Mouse (Mus musculus) forebrain, embryonic 12.5 days (tissue): ENCODE results near the gene C87436. TPM values are rescaled to one million over a fixed set of nuclear protein-coding genes. Genes with fewer than 3 reads are reported as not detected.
A peak's percentile ranks its signal among the peaks of the same experiment; 100 is the strongest.

Experiments used
- ATAC-seq: fragments of 200-750 bp; cut with Nextera tagmentation; 2 replicates; pipeline ENCODE4 v1.8.0; 2017; ENCODE audit warnings: moderate TSS enrichment; ENCODE audit not compliant: low FRiP score
- H3K27ac ChIP-seq: fragments of 300-500 bp; sonication (generic); 2 replicates; pipeline ENCODE4 v1.5.1; 2016; ENCODE audit warnings: mild to moderate bottlenecking
- H3K27me3 ChIP-seq: fragments of 300-500 bp; sonication (generic); 2 replicates; pipeline ENCODE4 v1.6.1; 2016; ENCODE audit warnings: mild to moderate bottlenecking
- H3K36me3 ChIP-seq: fragments of 300-500 bp; sonication (generic); replicated peaks from 2 replicates; pipeline ENCODE4 v1.6.1; 2016; ENCODE audit warnings: mild to moderate bottlenecking
- H3K4me1 ChIP-seq: fragments of 300-500 bp; sonication (generic); 2 replicates; pipeline ENCODE4 v1.6.1; 2016
- H3K4me2 ChIP-seq: fragments of 300-500 bp; sonication (generic); 2 replicates; pipeline ENCODE4 v1.6.1; 2016; ENCODE audit warnings: mild to moderate bottlenecking, moderate library complexity
- H3K4me3 ChIP-seq: fragments of 300-500 bp; sonication (generic); replicated peaks from 2 replicates; pipeline ENCODE4 v1.5.1; 2016; ENCODE audit warnings: mild to moderate bottlenecking
- H3K9ac ChIP-seq: fragments of 300-500 bp; sonication (generic); 2 replicates; pipeline ENCODE4 v1.6.1; 2016; ENCODE audit warnings: mild to moderate bottlenecking
- H3K9me3 ChIP-seq: fragments of 300-500 bp; sonication (generic); 2 replicates; pipeline ENCODE4 v1.6.1; 2016
- WGBS: fragments of 180-500 bp; shearing (Covaris S2); methylation state at CpG from one replicate; pipeline ENCODE4 v1.1.7; 2016; 5-methylcytosine and 5-hydroxymethylcytosine counted together
- polyA plus RNA-seq: library from polyadenylated mRNA; unstranded; fragments of >200 nt; fragmentation: Nextera tagmentation; extraction: Ambion mirVana; gene quantifications from 2 replicates; pipeline ENCODE4 v1.2.1, GENCODE M21; 2016

C87436 gene
- polyA plus RNA-seq = 30.4 and 30.6 TPM in 2 replicates

- H3K4me2 ChIP-seq = peak within 1 kb of the TSS; percentile 76
- H3K9ac ChIP-seq = peak within 1 kb of the TSS; percentile 81
- no peaks in the 10 kb centered on the region for H3K9me3 ChIP-seq
- under 1% methylated on average over 59 of the region's 59 CpGs for WGBS
- H3K27ac ChIP-seq = peak within 1 kb of the TSS; percentile 90
- H3K27me3 ChIP-seq = no peaks in the 10 kb centered on the region
- peak within 1 kb of the TSS; percentile 77 for H3K4me3 ChIP-seq
- H3K4me1 ChIP-seq = peaks cover 8% of the 10 kb centered on the region
- ATAC-seq = peak; percentile 94
- peaks cover 37% of the 10 kb centered on the region for H3K36me3 ChIP-seq
Measured at GRCm38 (mm10) chr6:86438272-86439118, at the start of gene C87436. C87436 (plus strand) TSS chr6:86438374.

GRCm38 (mm10) chr6:86388461-86388860, 49.7 kb upstream of the C87436 start:
- WGBS = 91% methylated on average over 18 of the region's 18 CpGs
- ATAC-seq = no peak

GRCm38 (mm10) chr6:86391326-86391725, 46.8 kb upstream of the C87436 start:
- no peak overlapping the region for H3K27ac ChIP-seq
- H3K4me2 ChIP-seq = no peak overlapping the region
- no peak overlapping the region for H3K9ac ChIP-seq
- peaks cover 23% of the 10 kb centered on the region for H3K4me1 ChIP-seq
- WGBS = 91% methylated on average over 5 of the region's 5 CpGs
- H3K27me3 ChIP-seq = no peaks in the 10 kb centered on the region
- H3K36me3 ChIP-seq = peaks cover 69% of the 10 kb centered on the region
- no peak for ATAC-seq
- H3K9me3 ChIP-seq = no peaks in the 10 kb centered on the region
- H3K4me3 ChIP-seq = no peak overlapping the region

More at GRCm38 (mm10) chr6:86388461-86388860, 49.7 kb upstream of the C87436 start:
- no peaks in the 10 kb centered on the region for H3K27me3 ChIP-seq
- H3K4me1 ChIP-seq = no peaks in the 10 kb centered on the region; the same call in 1 of the 2 replicates
- peaks cover 73% of the 10 kb centered on the region for H3K36me3 ChIP-seq
- H3K9me3 ChIP-seq = no peaks in the 10 kb centered on the region
- H3K27ac ChIP-seq = no peak overlapping the region
- no peak overlapping the region for H3K4me2 ChIP-seq
- no peak overlapping the region for H3K4me3 ChIP-seq
- H3K9ac ChIP-seq = no peak overlapping the region

- Histone ChIP-seq H3K9ac (no peak overlapping the region), H3K4me1 (peaks cover 32% of the 10 kb centered on the region), H3K27me3 (0 out of 2 replicates have a peak, but pooled peaks cover 4% of the 10 kb centered on the region), H3K4me3 (no peak overlapping the region), H3K9me3 (no peaks in the 10 kb centered on the region), H3K4me2 (no peak overlapping the region), H3K27ac (no peak overlapping the region), H3K36me3 (peaks cover 55% of the 10 kb centered on the region)
- 90% methylated on average over 1 of the region's 1 CpGs for WGBS
- no peak for ATAC-seq
Measured at GRCm38 (mm10) chr6:86393187-86393586, 45.0 kb upstream of the C87436 start.

GRCm38 (mm10) chr6:86394078-86394720, 44.0 kb upstream of the C87436 start:
- H3K9ac ChIP-seq = no peak overlapping the region
- H3K4me2 ChIP-seq = peak overlapping the region; percentile 88; the same call in 1 of the 2 replicates
- 88% methylated on average over 17 of the region's 17 CpGs for WGBS
- H3K27me3 ChIP-seq = 0 out of 2 replicates have a peak, but pooled peaks cover 4% of the 10 kb centered on the region
- ATAC-seq = no peak
- H3K4me1 ChIP-seq = peaks cover 32% of the 10 kb centered on the region
- peaks cover 45% of the 10 kb centered on the region for H3K36me3 ChIP-seq
- no peak overlapping the region for H3K27ac ChIP-seq
- no peaks in the 10 kb centered on the region for H3K9me3 ChIP-seq
- no peak overlapping the region for H3K4me3 ChIP-seq

- H3K36me3 ChIP-seq = peaks cover 37% of the 10 kb centered on the region
- H3K4me3 ChIP-seq = peak overlapping the region; percentile 93; the same call in 1 of the 2 replicates
- H3K9ac ChIP-seq = peak overlapping the region; percentile 91
- H3K27me3 ChIP-seq = 0 out of 2 replicates have a peak, but pooled peaks cover 4% of the 10 kb centered on the region
- H3K4me2 ChIP-seq = peak overlapping the region; percentile 88
- WGBS = 90% methylated on average over 9 of the region's 9 CpGs
- ATAC-seq = no peak
- H3K4me1 ChIP-seq = peaks cover 32% of the 10 kb centered on the region
- no peaks in the 10 kb centered on the region for H3K9me3 ChIP-seq
- no peak overlapping the region for H3K27ac ChIP-seq
Measured at GRCm38 (mm10) chr6:86395021-86395420, 43.2 kb upstream of the C87436 start.

- H3K4me3 ChIP-seq = peak overlapping the region; percentile 93
- 0 out of 2 replicates have a peak, but pooled peaks cover 4% of the 10 kb centered on the region for H3K27me3 ChIP-seq
- peak overlapping the region; percentile 88 for H3K4me2 ChIP-seq
- H3K36me3 ChIP-seq = peaks cover 27% of the 10 kb centered on the region
- no peaks in the 10 kb centered on the region for H3K9me3 ChIP-seq
- peak overlapping the region; percentile 91 for H3K9ac ChIP-seq
- ATAC-seq = no peak
- H3K4me1 ChIP-seq = peaks cover 34% of the 10 kb centered on the region
- H3K27ac ChIP-seq = peak overlapping the region; percentile 92
- 31% methylated on average over 10 of the region's 10 CpGs for WGBS
Measured at GRCm38 (mm10) chr6:86395969-86396368, 42.2 kb upstream of the C87436 start.

GRCm38 (mm10) chr6:86396581-86397256, 41.5 kb upstream of the C87436 start, which contains the start of gene Pcyox1:
Pcyox1 (minus strand) TSS chr6:86397154.
- Histone ChIP-seq H3K9me3 (no peaks in the 10 kb centered on the region), H3K4me3 (peak within 1 kb of the TSS; percentile 93), H3K9ac (peak within 1 kb of the TSS; percentile 91), H3K27ac (peak within 1 kb of the TSS; percentile 92), H3K36me3 (peaks cover 20% of the 10 kb centered on the region), H3K4me2 (peak within 1 kb of the TSS; percentile 88), H3K4me1 (peaks cover 34% of the 10 kb centered on the region), H3K27me3 (0 out of 2 replicates have a peak, but pooled peaks cover 4% of the 10 kb centered on the region)
- WGBS = under 1% methylated on average over 51 of the region's 51 CpGs
- ATAC-seq = peak; percentile 96

GRCm38 (mm10) chr6:86397257-86397980, 40.8 kb upstream of the C87436 start:
- peaks cover 13% of the 10 kb centered on the region for H3K36me3 ChIP-seq
- H3K27ac ChIP-seq = peak overlapping the region; percentile 92; the same call in 1 of the 2 replicates
- peak overlapping the region; percentile 93 for H3K4me3 ChIP-seq
- peak overlapping the region; percentile 91 for H3K9ac ChIP-seq
- H3K27me3 ChIP-seq = 0 out of 2 replicates have a peak, but pooled peaks cover 4% of the 10 kb centered on the region
- 4% methylated on average over 14 of the region's 14 CpGs for WGBS
- peaks cover 34% of the 10 kb centered on the region for H3K4me1 ChIP-seq
- H3K4me2 ChIP-seq = peak overlapping the region; percentile 88
- H3K9me3 ChIP-seq = no peaks in the 10 kb centered on the region
- ATAC-seq = no peak

GRCm38 (mm10) chr6:86398986-86399385, 39.2 kb upstream of the C87436 start:
- Histone ChIP-seq H3K9me3 (no peaks in the 10 kb centered on the region), H3K4me2 (no peak overlapping the region), H3K27me3 (0 out of 2 replicates have a peak, but pooled peaks cover 4% of the 10 kb centered on the region), H3K27ac (no peak overlapping the region), H3K9ac (no peak overlapping the region), H3K4me1 (peaks cover 37% of the 10 kb centered on the region), H3K4me3 (no peak overlapping the region), H3K36me3 (peaks cover 5% of the 10 kb centered on the region)
- 86% methylated on average over 2 of the region's 2 CpGs for WGBS
- ATAC-seq = no peak

GRCm38 (mm10) chr6:86399995-86400394, 38.2 kb upstream of the C87436 start:
- no peak for ATAC-seq
- 90% methylated on average over 2 of the region's 2 CpGs for WGBS
- Histone ChIP-seq H3K27ac (no peak overlapping the region), H3K9me3 (no peaks in the 10 kb centered on the region), H3K4me1 (peaks cover 27% of the 10 kb centered on the region), H3K4me2 (no peak overlapping the region), H3K4me3 (no peak overlapping the region), H3K36me3 (no peaks in the 10 kb centered on the region), H3K27me3 (0 out of 2 replicates have a peak, but pooled peaks cover 4% of the 10 kb centered on the region), H3K9ac (no peak overlapping the region)
